Comparison of ENCODE assay signal across 9 mouse cellular contexts in the genomic region with DNA sequence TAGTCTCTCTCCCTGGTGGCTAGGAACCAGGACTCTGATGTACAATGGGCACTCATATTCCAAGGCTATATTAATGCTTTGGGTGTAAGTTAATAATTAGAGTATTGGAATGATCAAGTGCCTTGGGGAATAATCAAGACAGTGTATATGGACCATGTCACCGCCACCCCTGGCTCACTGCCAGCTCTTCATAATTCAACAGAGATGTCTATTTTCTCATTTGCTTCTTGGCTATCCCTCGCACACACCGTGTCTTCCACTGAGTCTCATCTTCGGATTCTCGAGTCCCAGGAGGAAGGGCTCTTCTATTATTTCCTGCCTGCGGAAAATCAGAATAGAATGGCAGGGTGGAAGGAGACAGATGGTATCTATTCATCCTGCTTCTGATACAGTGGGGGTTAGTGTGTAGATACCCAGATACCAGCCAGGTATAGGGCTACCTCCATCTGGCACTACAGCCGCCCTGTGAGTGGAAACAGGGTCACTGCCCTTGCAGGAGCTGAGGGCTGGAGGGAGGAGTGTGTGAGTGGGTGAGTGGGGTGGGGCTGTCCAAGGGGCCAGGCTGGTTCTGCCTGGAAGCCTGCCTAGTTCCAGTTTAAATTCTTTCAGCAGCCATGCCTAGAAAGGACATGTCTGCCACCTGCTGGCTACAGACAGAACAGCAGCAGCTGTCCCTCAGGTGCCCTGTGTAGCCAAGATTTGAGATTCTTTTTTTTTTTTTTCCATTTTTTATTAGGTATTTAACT. TPM values are rescaled to one million over a fixed set of nuclear protein-coding genes. Genes with fewer than 3 reads are reported as not detected.
DNase-seq lines count a peak whose midpoint lies in the region; ATAC-seq lines count a peak whose summit lies in the region.
"Had no signal": no experiment of that assay in that cellular context is flagged by ENCODE, and none has a peak within 500 bp of the region (broad histone marks: within the 10 kb centered on the region; RNA-seq: fewer than 3 reads in every experiment).

No protein-coding gene starts in this region.

- peak; percentile 80 for DNase-seq in MN1 (ENCODE audit: low spot score)
- DNase-seq in cerebellum, postnatal 14 days, result peak; percentile 95 to 97
- peak; percentile 41 to 75 for DNase-seq in frontal cortex, postnatal 14 days (ENCODE audit: low spot score in 2 of 2)
- peak; percentile 65 to 83 for DNase-seq in layer of hippocampus, postnatal 25 days (ENCODE audit: extremely low spot score in 1 of 2, low spot score in 1 of 2)
- DNase-seq in lung, postnatal 14 days, result peak; percentile 87
- peak; percentile 85 for DNase-seq in retina, postnatal 1 day
- peak; percentile 58 for DNase-seq in urinary bladder, adult 2 months (ENCODE audit: low spot score)

- H3K4me2 ChIP-seq in hindbrain, embryonic 13.5 days, result peak overlapping the region; percentile 6; the same call in 1 of the 2 replicates

- no peak overlapping the region for H3K9ac ChIP-seq in hindbrain, embryonic 13.5 days

- peak overlapping the region; percentile 56 for H3K27ac ChIP-seq in hindbrain, embryonic 13.5 days
- H3K27ac ChIP-seq: macrophage had no signal

- peak; percentile 56 for ATAC-seq in hindbrain, embryonic 13.5 days (ENCODE audit: low FRiP score)

- peaks cover 7% of the 10 kb centered on the region for H3K4me1 ChIP-seq in hindbrain, embryonic 13.5 days (replicated peaks)

- WGBS in hindbrain, embryonic 13.5 days, result 30% methylated on average over 7 of the region's 7 CpGs

- no peak overlapping the region for H3K4me3 ChIP-seq in hindbrain, embryonic 13.5 days

- H3K36me3 ChIP-seq in hindbrain, embryonic 13.5 days, result no peaks in the 10 kb centered on the region

- no peaks in the 10 kb centered on the region for H3K27me3 ChIP-seq in hindbrain, embryonic 13.5 days

- no peaks in the 10 kb centered on the region for H3K9me3 ChIP-seq in hindbrain, embryonic 13.5 days

RNA-seq across cellular contexts. Expression of a gene that starts 7.9 kb away (rescaled TPM):
- polyA plus RNA-seq in hindbrain, embryonic 13.5 days (2015; fragmentation: Nextera tagmentation; extraction: Ambion mirVana), result 0.09 TPM in 1 of 2 replicates, not detected in the other
- total RNA-seq in layer of hippocampus, postnatal 25 days (2021), result not detected
- polyA plus RNA-seq in urinary bladder, adult 2 months (2012; rRNA removed), result 0.10 TPM in 1 of 2 replicates, not detected in the other
- polyA plus RNA-seq: macrophage had no signal
